Mouse (Mus musculus) lung, adult 18-20 months (tissue): Measurements from ENCODE around the gene Hmga1.

ENCODE experiments used
- DNase-seq, 2 experiments: peaks; one replicate each; pipeline ENCODE4 v3.0.0; 2022; ENCODE audit warnings: mixed read lengths in 2 of 2

Hmga1 gene

DNA sequence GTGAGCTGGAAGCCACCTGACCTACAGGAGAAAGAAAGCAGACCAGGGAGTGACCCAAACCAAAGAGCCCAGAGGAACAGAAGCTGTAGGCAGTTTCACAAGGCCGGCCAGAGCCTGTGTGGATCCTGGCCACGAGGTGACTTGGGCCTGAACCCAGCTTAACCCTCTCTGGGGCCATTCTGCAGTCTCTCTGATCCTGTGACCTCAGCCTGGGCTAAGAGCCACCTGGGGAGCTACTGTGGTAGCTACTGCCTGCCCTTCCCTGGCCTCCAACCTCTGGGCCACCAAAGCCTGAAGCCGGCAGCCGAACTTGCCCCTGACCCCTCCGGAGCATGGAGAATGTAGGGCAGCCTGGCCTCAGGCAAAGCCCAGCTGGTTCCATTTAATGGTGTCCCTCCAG is 27.5 kb upstream of the Hmga1 start:
- no peak for DNase-seq

DNA sequence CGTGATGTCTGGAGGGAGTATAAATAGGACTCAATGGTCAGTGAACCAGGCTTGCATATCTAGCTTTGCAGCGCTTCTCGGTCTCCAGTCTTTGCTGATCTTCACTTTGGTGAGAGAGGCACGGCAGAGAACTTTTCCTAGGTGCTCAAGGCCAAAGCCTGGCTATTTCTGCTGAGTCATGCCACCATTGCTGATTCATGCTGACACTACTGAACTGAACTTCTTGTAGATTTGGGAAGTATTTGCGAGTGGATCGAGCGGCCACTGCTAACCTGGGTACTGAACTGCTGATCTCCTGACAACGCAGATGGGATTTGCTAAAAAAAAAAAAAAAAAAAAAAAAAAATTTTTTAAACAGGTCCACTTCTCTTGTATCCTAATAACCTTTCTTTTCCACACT is 24.2 kb upstream of the Hmga1 start:
- DNase-seq, result no peak

- DNase-seq, result no peak
Measured at GRCm38 (mm10) chr17:27533354-27533753, 22.9 kb upstream of the Hmga1 start.

GRCm38 (mm10) chr17:27534718-27535117 is 21.6 kb upstream of the Hmga1 start:
- DNase-seq, result peak; percentile 78 to 84

DNA sequence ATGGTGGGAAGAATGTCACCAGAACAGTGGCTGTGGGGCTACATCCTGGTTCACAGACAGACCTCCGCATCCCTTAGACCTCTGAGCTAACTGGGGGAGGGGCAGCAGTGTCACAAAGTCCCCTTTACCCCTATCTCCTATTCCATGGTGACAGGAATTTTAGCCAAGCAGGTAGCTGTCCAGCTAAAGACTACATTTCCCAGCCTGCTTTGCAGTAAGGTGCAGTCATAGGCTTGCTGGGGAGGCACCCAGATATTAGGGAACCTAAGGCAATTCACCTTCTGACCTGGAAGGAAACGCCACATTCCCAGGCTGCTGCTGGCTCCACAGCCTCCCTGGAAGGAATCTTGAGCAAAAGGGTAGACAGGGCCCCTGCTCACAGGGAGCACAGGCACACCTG is 15.0 kb upstream of the Hmga1 start:
- DNase-seq, result no peak

GRCm38 (mm10) chr17:27541984-27542383 is 14.3 kb upstream of the Hmga1 start:
- no peak for DNase-seq

- no peak for DNase-seq
Measured at GRCm38 (mm10) chr17:27544551-27544950, 11.7 kb upstream of the Hmga1 start.

DNA sequence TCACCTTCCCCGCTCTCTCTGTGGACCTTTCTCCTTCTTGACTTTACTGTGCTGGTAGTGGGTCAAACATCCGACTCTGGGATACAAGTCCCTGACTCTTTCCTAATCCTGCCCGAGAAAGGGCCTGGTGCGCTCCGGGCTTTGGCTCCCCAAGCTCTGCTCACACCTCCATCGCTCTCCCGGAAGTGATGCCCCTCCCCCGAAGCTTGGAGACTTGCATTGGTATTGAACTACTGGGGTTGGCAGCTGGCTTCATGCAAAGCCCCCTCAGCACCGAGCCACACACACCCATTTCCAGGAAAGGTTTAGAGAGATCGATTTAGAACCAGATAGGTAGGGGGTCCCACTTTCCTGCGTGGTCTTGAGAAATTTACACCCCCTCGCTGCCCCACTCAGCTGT is 10.3 kb upstream of the Hmga1 start:
- DNase-seq, result no peak

DNA sequence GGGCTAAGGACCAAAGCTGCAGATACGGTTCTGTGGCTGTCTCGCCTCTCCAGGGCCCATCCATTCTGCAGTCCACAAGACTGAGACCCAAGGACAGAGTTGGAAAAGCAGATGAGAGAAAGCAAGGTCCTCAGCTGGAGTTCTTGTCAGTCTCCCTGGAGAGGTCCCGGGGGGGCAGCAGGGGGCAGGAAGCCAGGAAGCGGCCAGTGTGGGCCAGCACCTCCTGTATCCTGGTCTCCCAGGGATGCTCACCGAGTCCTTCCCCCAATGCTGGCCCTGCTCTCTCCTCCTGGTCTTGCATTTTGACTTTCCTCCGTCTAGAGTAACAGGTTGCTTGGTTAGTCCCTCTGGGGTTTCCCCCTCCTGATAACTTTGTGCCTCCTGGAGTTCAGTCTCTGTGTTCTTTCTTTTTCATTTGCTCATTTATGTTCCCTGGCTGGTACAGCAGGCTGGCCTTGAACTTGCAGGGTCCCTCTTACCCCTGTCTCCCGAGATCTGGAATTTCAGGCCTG is 9.7 kb upstream of the Hmga1 start:
- no peak for DNase-seq

DNA sequence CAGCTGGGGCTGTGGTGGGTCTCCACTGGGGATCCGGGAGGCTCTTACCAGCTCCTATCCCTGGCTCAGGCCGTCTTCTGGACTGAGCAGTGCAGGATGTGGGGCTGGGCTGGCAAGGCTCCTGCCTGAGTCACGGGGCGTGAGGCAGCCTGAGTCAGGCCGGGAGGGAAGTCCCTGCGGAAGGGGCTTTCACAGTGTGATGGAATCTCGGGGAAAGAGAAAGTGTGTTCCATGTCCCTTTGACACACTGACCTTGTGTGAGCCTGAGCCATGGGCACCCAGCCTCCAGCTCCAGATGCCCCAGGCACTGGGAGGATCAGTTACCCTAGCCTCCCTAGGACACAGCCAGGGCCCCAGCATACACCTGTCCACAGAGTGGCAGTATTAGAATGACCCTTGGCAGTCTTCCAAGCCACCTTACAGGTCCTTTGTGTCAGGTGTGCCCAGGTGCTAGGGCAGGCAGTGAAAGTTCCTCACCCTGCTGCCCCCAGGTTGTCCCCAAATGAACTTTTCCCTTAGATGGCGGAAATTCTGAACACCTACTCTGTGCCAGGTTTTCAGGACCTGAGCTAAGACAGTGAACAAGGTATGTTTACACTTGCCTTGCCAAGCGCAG is 8.9 kb upstream of the Hmga1 start:
- DNase-seq, result peak in 1 of 2 experiments; percentile 30

GRCm38 (mm10) chr17:27549234-27549633 is 7.1 kb upstream of the Hmga1 start:
- DNase-seq, result no peak

- DNase-seq, result no peak
Measured at GRCm38 (mm10) chr17:27551393-27551940, 4.8 kb upstream of the Hmga1 start.

GRCm38 (mm10) chr17:27552215-27553201 is 3.8 kb upstream of the Hmga1 start:
- DNase-seq, result no peak

- DNase-seq, result no peak
Measured at GRCm38 (mm10) chr17:27554062-27554960, 2.0 kb upstream of the Hmga1 start.

DNA sequence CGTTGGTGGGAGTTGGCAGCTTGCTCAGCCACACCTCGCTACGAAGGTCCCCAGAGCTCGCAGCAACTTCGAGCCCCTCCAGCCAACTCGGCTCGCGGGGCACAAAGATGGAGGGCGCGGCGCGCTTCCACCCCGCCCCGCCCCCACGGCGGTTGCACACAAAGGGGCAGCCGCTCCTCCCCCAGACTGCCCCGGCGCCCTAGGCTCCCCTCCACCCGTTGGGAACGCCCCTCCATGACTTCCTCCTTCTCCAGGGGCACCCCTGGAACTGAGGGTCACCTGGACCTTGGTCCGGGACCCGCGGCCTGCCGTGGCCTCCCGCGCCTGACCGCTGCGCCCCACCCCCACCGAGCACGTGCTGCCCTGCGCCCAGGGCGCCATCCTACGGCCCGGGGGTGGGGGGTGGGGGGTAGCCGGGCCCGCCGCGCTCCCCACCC is 1.2 kb upstream of the Hmga1 start:
- peak; percentile 60 to 62 for DNase-seq

DNA sequence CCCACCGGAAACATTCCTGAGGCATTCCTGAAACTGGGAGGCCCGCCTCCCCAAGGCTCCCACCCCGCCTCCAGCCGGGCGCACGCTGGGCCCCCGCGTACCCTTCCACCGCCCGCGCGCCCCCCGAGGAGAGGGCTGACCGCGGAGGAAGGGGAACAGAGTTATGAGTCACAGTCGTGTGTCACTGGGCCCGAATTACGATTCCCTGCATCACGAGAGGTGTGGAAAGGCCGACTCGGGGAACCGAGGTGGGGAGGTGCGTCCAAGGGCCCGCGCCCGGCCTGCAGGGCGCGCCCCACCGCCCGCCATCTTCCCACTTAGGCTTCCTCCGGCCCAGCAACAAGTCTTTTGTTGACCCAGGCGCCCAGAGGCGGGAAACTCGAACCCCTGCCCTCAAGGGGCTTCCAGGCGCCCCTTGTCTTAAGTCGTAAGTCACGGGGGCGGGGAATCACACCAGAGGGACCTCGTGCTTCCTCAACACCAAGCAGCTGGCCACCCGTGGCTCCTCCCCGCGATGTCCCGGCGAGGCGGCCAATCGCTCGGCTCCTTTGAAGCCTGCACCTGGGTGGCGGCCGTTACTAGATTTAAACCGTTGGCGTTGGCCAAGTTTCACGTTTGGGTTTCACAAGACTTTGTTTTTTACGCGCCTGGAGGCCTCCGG is 655 bp upstream of the Hmga1 start:
- peak; percentile 82 to 86 for DNase-seq

DNA sequence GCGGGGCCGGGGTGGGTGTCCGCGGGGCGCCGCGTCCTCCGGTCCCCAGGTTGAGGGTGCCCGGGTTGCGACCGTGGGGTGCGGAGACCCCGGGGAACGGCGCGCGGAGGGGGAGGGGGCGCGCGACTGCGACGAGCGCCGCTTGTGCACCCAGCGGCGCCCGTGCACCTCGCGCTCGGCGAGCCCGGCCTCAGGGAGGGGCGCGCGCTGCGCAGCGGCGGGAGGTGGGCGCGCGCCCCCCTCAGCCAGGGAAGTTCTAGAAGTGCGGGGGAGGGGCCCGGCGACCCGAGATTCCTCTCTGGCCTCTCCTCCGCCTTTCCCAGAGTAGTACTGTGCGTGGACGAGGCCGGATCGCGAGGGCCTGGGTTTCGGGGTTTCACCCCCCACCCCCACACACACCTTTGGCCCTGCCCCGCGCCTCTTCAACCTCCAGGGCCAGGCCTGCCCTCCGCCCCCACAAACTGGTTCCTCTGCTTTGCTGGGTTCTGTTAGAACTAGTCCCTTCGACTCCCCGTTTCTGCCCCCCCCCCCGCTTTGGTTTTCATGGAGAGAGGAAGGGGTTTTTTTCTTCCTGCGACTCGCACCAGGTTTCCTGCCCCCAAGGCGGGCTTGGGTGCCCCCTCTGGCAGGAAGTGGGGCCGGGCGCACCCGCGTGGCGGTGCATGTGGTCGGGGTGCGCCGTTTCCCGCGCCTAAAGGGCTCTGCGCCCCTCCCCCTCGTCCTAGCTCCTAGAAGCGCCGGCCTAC is 1.1 kb downstream of the Hmga1 start:
- peak; percentile 47 to 63 for DNase-seq

- DNase-seq, result no peak
Measured at GRCm38 (mm10) chr17:27557927-27558661, 1.8 kb downstream of the Hmga1 start.

- no peak for DNase-seq
Measured at GRCm38 (mm10) chr17:27558845-27559244, 2.5 kb downstream of the Hmga1 start.

GRCm38 (mm10) chr17:27559596-27559995 is 3.3 kb downstream of the Hmga1 start:
- DNase-seq, result no peak
